Comparison of ENCODE assay signal across 28 mouse cellular contexts in the genomic region with DNA sequence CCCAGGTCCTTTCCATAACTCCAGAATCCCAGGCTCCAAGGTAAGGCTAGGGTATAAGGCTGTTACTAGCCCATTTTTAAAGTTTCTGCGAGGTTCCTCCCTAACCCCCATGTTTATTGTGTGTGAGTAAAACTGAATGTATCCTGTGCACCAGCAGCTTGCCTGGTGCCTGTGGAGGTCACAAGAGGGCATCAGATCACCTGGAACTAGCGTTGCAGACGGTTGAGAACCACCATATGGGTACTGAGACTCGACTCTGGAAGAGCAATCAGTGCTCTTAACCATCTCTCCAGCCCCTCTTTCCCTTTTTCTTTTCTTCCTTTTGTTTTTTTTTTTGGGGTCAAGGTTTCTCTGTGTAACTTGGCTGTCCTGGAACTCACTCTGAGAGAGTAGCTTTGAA. TPM values are rescaled to one million over a fixed set of nuclear protein-coding genes. Genes with fewer than 3 reads are reported as not detected.
A peak's percentile ranks its signal among the peaks of the same experiment; 100 is the strongest.
DNase-seq lines count a peak whose midpoint lies in the region; ATAC-seq and TF ChIP-seq lines count a peak whose summit lies in the region.
"Had no signal": no experiment of that assay in that cellular context is flagged by ENCODE, and none has a peak within 500 bp of the region (broad histone marks: within the 10 kb centered on the region; RNA-seq: fewer than 3 reads in every experiment).

No protein-coding gene starts in this region.

- ATAC-seq in midbrain, embryonic 11.5 days (ENCODE audit: low FRiP score), result no peak
- ATAC-seq in midbrain, postnatal 0 days (ENCODE audit: low FRiP score), result no peak
- ATAC-seq: forebrain, embryonic 13.5 days; forebrain, embryonic 16.5 days; intestine, postnatal 0 days had no signal

- no peaks in the 10 kb centered on the region for H3K79me2 ChIP-seq in heart, adult 2 months (replicated peaks; ENCODE audit: control insufficient read depth, insufficient read depth, low read length)

- H3K27me3 ChIP-seq in cerebellum, adult 2 months (ENCODE audit: control insufficient read depth, insufficient read depth, low read length), result no peaks in the 10 kb centered on the region
- no peaks in the 10 kb centered on the region for H3K27me3 ChIP-seq in heart, adult 2 months (ENCODE audit: control insufficient read depth, insufficient read depth, low read length)
- H3K27me3 ChIP-seq in midbrain, embryonic 11.5 days (ENCODE audit: control insufficient read depth, insufficient read depth, low read length), result no peaks in the 10 kb centered on the region
- no peaks in the 10 kb centered on the region for H3K27me3 ChIP-seq in midbrain, postnatal 0 days (ENCODE audit: insufficient read depth, low read length)
- H3K27me3 ChIP-seq: forebrain, embryonic 13.5 days; hindbrain, embryonic 15.5 days had no signal

- intact Hi-C loops in heart, adult 2 months (cut with DNase I), result loop anchor here (5.0 kb wide), 2 partner anchors 47 to 257 kb away; no protein-coding TSS in a partner anchor

- no peaks in the 10 kb centered on the region for H3K36me3 ChIP-seq in heart, adult 2 months (ENCODE audit: control insufficient read depth, insufficient read depth, low read length)
- H3K36me3 ChIP-seq in midbrain, embryonic 11.5 days (ENCODE audit: control insufficient read depth, insufficient read depth, low read length), result peaks cover 10% of the 10 kb centered on the region
- H3K36me3 ChIP-seq in midbrain, postnatal 0 days (ENCODE audit: insufficient read depth, low read length), result peaks cover 45% of the 10 kb centered on the region

- DNase-seq in cerebellum, adult 2 months, result no peak
- no peak for DNase-seq in cerebellum, adult 11 months
- DNase-seq in heart, adult 2 months, result no peak
- DNase-seq in heart, adult 9 months (ENCODE audit: low spot score in 2 of 2), result no peak
- peak; percentile 57 for DNase-seq in midbrain, embryonic 11.5 days (ENCODE audit: low spot score, missing footprints)
- no peak for DNase-seq in midbrain, postnatal 0 days (ENCODE audit: low spot score)
- DNase-seq: adrenal gland, adult 8-10 months; adrenal gland, postnatal 25 days; cerebellum, postnatal 10 days; gastrocnemius, postnatal 25 days; heart, adult 18-20 months had no signal

- TF ChIP-seq POLR2A in cerebellum, adult 2 months (IDR thresholded peaks at IDR 0.05; ENCODE audit: borderline replicate concordance, insufficient read depth, low read length), result no peak
- TF ChIP-seq POLR2A in heart, adult 2 months (IDR thresholded peaks at IDR 0.05; ENCODE audit: insufficient read depth, low read depth, low read length), result no peak

- H3K9me3 ChIP-seq in midbrain, embryonic 11.5 days (ENCODE audit: control insufficient read depth, low read length), result no peaks in the 10 kb centered on the region
- H3K9me3 ChIP-seq in midbrain, postnatal 0 days (ENCODE audit: low read length), result no peaks in the 10 kb centered on the region
- H3K9me3 ChIP-seq: forebrain, embryonic 10.5 days; forebrain, embryonic 13.5 days; hindbrain, embryonic 12.5 days; hindbrain, embryonic 15.5 days had no signal

- H3K4me1 ChIP-seq in cerebellum, adult 2 months (ENCODE audit: control insufficient read depth, insufficient read depth, low read length), result peaks cover 30% of the 10 kb centered on the region
- H3K4me1 ChIP-seq in heart, adult 2 months (ENCODE audit: control insufficient read depth, insufficient read depth, low read length), result no peaks in the 10 kb centered on the region
- no peaks in the 10 kb centered on the region for H3K4me1 ChIP-seq in midbrain, embryonic 11.5 days (ENCODE audit: control insufficient read depth, insufficient read depth, low read length)
- peaks cover 4% of the 10 kb centered on the region; the same call in 1 of the 2 replicates for H3K4me1 ChIP-seq in midbrain, postnatal 0 days (ENCODE audit: insufficient read depth, low read length)

- H3K27ac ChIP-seq in cerebellum, adult 2 months (ENCODE audit: insufficient read depth, low read length), result no peak overlapping the region
- H3K27ac ChIP-seq in heart, adult 2 months, result no peak overlapping the region
- no peak overlapping the region for H3K27ac ChIP-seq in midbrain, embryonic 11.5 days (ENCODE audit: low read depth, low read length)
- no peak overlapping the region for H3K27ac ChIP-seq in midbrain, postnatal 0 days (ENCODE audit: low read depth, low read length)
- H3K27ac ChIP-seq: forebrain, embryonic 10.5 days; forebrain, embryonic 13.5 days; hindbrain, embryonic 12.5 days; hindbrain, embryonic 15.5 days had no signal

- WGBS in cerebellum, adult 2 months, result 79% methylated on average over 4 of the region's 4 CpGs
- WGBS in heart, adult 2 months, result 87% methylated on average over 4 of the region's 4 CpGs
- 88% methylated on average over 4 of the region's 4 CpGs for WGBS in midbrain, embryonic 11.5 days
- WGBS in midbrain, postnatal 0 days, result 95% methylated on average over 4 of the region's 4 CpGs

- H3K9ac ChIP-seq in heart, adult 2 months (ENCODE audit: low read depth, low read length), result no peak overlapping the region
- no peak overlapping the region for H3K9ac ChIP-seq in midbrain, embryonic 11.5 days (ENCODE audit: low read length)
- H3K9ac ChIP-seq in midbrain, postnatal 0 days (replicated peaks; ENCODE audit: low read length, poor library complexity, severe bottlenecking), result no peak overlapping the region
- H3K9ac ChIP-seq: forebrain, embryonic 13.5 days; hindbrain, embryonic 12.5 days; hindbrain, embryonic 15.5 days had no signal

- no peak overlapping the region for H3K4me2 ChIP-seq in midbrain, embryonic 11.5 days
- H3K4me2 ChIP-seq in midbrain, postnatal 0 days (ENCODE audit: low read depth, low read length, poor library complexity, severe bottlenecking), result no peak overlapping the region
- H3K4me2 ChIP-seq: forebrain, embryonic 13.5 days; heart, embryonic 11.5 days; hindbrain, embryonic 12.5 days; hindbrain, embryonic 15.5 days had no signal

- TF ChIP-seq CTCF in cerebellum, adult 2 months (IDR thresholded peaks at IDR 0.05; ENCODE audit: borderline replicate concordance, insufficient read depth, low read depth, low read length), result peak; percentile 20; the same call in 1 of the 2 replicates
- peak; percentile 23; the same call in 1 of the 2 replicates for TF ChIP-seq CTCF in heart, adult 2 months (IDR thresholded peaks at IDR 0.05)
- TF ChIP-seq CTCF in midbrain, postnatal 0 days (IDR thresholded peaks at IDR 0.05), result no peak

- no peak for TF ChIP-seq EP300 in heart, adult 2 months (IDR thresholded peaks at IDR 0.05; ENCODE audit: insufficient read depth, low read depth, low read length)

- no peak overlapping the region for H3K4me3 ChIP-seq in cerebellum, adult 2 months (replicated peaks; ENCODE audit: insufficient read depth, low read depth, low read length)
- H3K4me3 ChIP-seq in heart, adult 2 months, result no peak overlapping the region
- H3K4me3 ChIP-seq in midbrain, embryonic 11.5 days (ENCODE audit: low read depth, low read length), result no peak overlapping the region
- no peak overlapping the region for H3K4me3 ChIP-seq in midbrain, postnatal 0 days (ENCODE audit: low read depth, low read length)
- H3K4me3 ChIP-seq: forebrain, embryonic 10.5 days; forebrain, embryonic 13.5 days; hindbrain, embryonic 12.5 days; hindbrain, embryonic 15.5 days had no signal

RNA-seq across cellular contexts. Expression of gene Lrcol1, which starts 35.3 kb away (rescaled TPM):
- not detected in 2 replicates for polyA plus RNA-seq in cerebellum, adult 2 months (2012; rRNA removed)
- not detected for total RNA-seq in heart, adult 2 months (2021)
- polyA plus RNA-seq in heart, adult 2 months (2012; rRNA removed), result not detected in 2 replicates
- polyA plus RNA-seq in midbrain, embryonic 11.5 days (2014; fragmentation: Nextera tagmentation; extraction: Ambion mirVana), result not detected in 2 replicates
- not detected in 2 replicates for total RNA-seq in midbrain, postnatal 0 days (2014; rRNA removed)
- polyA plus RNA-seq in midbrain, postnatal 0 days (2015; fragmentation: Nextera tagmentation; extraction: Ambion mirVana), result not detected in 2 replicates
- total RNA-seq: adrenal gland, adult 8-10 months; adrenal gland, postnatal 25 days; gastrocnemius, adult 18-20 months; gastrocnemius, postnatal 25 days; heart, adult 18-20 months; heart, postnatal 25 days; hematopoietic stem cell, adult 5-6 weeks; MEL had no signal
- polyA plus RNA-seq: brain, embryonic 14.5 days; embryonic facial prominence, embryonic 11.5 days; embryonic facial prominence, embryonic 14.5 days; forebrain, embryonic 10.5 days; forebrain, embryonic 13.5 days; forebrain, embryonic 16.5 days; heart, embryonic 11.5 days; heart, embryonic 14.5 days; heart, postnatal 0 days; hindbrain, embryonic 12.5 days; hindbrain, embryonic 15.5 days; intestine, embryonic 14.5 days; intestine, postnatal 0 days had no signal

RNA-seq across cellular contexts. Expression of gene P2rx2, which starts 36.8 kb away (rescaled TPM):
- 0.26 and 0.32 TPM in 2 replicates for polyA plus RNA-seq in cerebellum, adult 2 months (2012; rRNA removed)
- total RNA-seq in heart, adult 2 months (2021), result not detected
- polyA plus RNA-seq in heart, adult 2 months (2012; rRNA removed), result 0.12 TPM in 1 of 2 replicates, not detected in the other
- 0.88 and 0.92 TPM in 2 replicates for polyA plus RNA-seq in midbrain, embryonic 11.5 days (2014; fragmentation: Nextera tagmentation; extraction: Ambion mirVana)
- 10.6 and 11.9 TPM in 2 replicates for total RNA-seq in midbrain, postnatal 0 days (2014; rRNA removed)
- 10.7 and 13.4 TPM in 2 replicates for polyA plus RNA-seq in midbrain, postnatal 0 days (2015; fragmentation: Nextera tagmentation; extraction: Ambion mirVana)
- total RNA-seq: gastrocnemius, adult 18-20 months; gastrocnemius, postnatal 25 days; heart, adult 18-20 months; heart, postnatal 25 days had no signal
- polyA plus RNA-seq: heart, embryonic 14.5 days; heart, postnatal 0 days had no signal
